Mouse (Mus musculus) liver, postnatal 0 days (tissue): Measurements from ENCODE around the gene Fam208a. TPM values are rescaled to one million over a fixed set of nuclear protein-coding genes. Genes with fewer than 3 reads are reported as not detected.
A peak's percentile ranks its signal among the peaks of the same experiment; 100 is the strongest.

Experiments used
- ATAC-seq: fragments of 200-750 bp; cut with Nextera tagmentation; 2 replicates; pipeline ENCODE4 v1.8.0; 2017; ENCODE audit warnings: mild to moderate bottlenecking, moderate library complexity
- DNase-seq: peaks from one replicate; pipeline ENCODE4 v3.0.0-alpha.2; 2016
- H3K27ac ChIP-seq: fragments of 300-500 bp; sonication (generic); 2 replicates; pipeline ENCODE4 v1.5.1; 2014; ENCODE audit warnings: antibody characterized with exemption, moderate library complexity, mild to moderate bottlenecking, low read depth
- H3K27me3 ChIP-seq: fragments of 300-500 bp; sonication (generic); 2 replicates; pipeline ENCODE4 v1.6.1; 2014; ENCODE audit warnings: low read length, control low read depth, mixed read lengths; ENCODE audit not compliant: insufficient read depth
- H3K36me3 ChIP-seq: fragments of 300-500 bp; sonication (generic); replicated peaks from 2 replicates; pipeline ENCODE4 v1.6.1; 2014; ENCODE audit warnings: mild to moderate bottlenecking, control low read depth, low read length, moderate library complexity, mixed read lengths; ENCODE audit not compliant: insufficient read depth
- H3K4me1 ChIP-seq: fragments of 300-500 bp; sonication (generic); 2 replicates; pipeline ENCODE4 v1.6.1; 2014; ENCODE audit warnings: antibody characterized with exemption, mild to moderate bottlenecking, control low read depth; ENCODE audit not compliant: insufficient read depth
- H3K4me2 ChIP-seq: fragments of 300-500 bp; sonication (generic); 2 replicates; pipeline ENCODE4 v1.6.1; 2014; ENCODE audit warnings: low read depth, mild to moderate bottlenecking, low read length, moderate library complexity, mixed read lengths
- H3K4me3 ChIP-seq: fragments of 300-500 bp; sonication (generic); 2 replicates; pipeline ENCODE4 v1.5.1; 2014; ENCODE audit warnings: low read depth, low read length
- H3K9ac ChIP-seq: fragments of 300-500 bp; sonication (generic); replicated peaks from 2 replicates; pipeline ENCODE4 v1.6.1; 2014; ENCODE audit warnings: mild to moderate bottlenecking, moderate library complexity
- H3K9me3 ChIP-seq: fragments of 300-500 bp; sonication (generic); 2 replicates; pipeline ENCODE4 v1.6.1; 2016; ENCODE audit warnings: mild to moderate bottlenecking, control low read depth, low read length, mixed read lengths
- CTCF ChIP-seq: sonication (generic); IDR thresholded peaks from 2 replicates; pipeline ENCODE4 v1.5.1; 2016; ENCODE audit warnings: antibody characterized with exemption, low read depth
- EP300 ChIP-seq: IDR thresholded peaks from 2 replicates; pipeline ENCODE4 v1.6.1; 2016; ENCODE audit warnings: antibody characterized with exemption, low read depth, mild to moderate bottlenecking
- WGBS: fragments of 180-500 bp; shearing (Covaris S2); extraction: QIAGEN DNeasy Blood & Tissue Kit; methylation state at CpG from one replicate; pipeline ENCODE4 v1.1.7; 2014; ENCODE audit not compliant: insufficient replicate concordance; 5-methylcytosine and 5-hydroxymethylcytosine counted together
- polyA plus RNA-seq: library from polyadenylated mRNA; unstranded; fragments of >200 nt; fragmentation: Nextera tagmentation; extraction: Ambion mirVana; gene quantifications from 2 replicates; pipeline ENCODE4 v1.2.1, GENCODE M21; 2015

Fam208a gene
- polyA plus RNA-seq, 1 experiment from 2014 or later = 3.9 TPM

- no peaks in the 10 kb centered on the region for H3K9me3 ChIP-seq
- no peak overlapping the region for H3K4me2 ChIP-seq
- H3K9ac ChIP-seq = no peak overlapping the region
- DNase-seq (no peak), ATAC-seq (no peak)
- H3K4me3 ChIP-seq = no peak overlapping the region
- no peak for TF ChIP-seq EP300
- TF ChIP-seq CTCF = no peak
- H3K4me1 ChIP-seq = no peaks in the 10 kb centered on the region
- no peak overlapping the region for H3K27ac ChIP-seq
- H3K36me3 ChIP-seq = peaks cover 59% of the 10 kb centered on the region
- 63% methylated on average over 2 of the region's 2 CpGs for WGBS
- no peaks in the 10 kb centered on the region for H3K27me3 ChIP-seq
These were observed 38.9 kb upstream of the Fam208a start for GRCm38 (mm10) chr14:27389722-27390121.

- Histone ChIP-seq H3K36me3 (peaks cover 59% of the 10 kb centered on the region), H3K4me2 (no peak overlapping the region), H3K27ac (no peak overlapping the region), H3K4me3 (no peak overlapping the region), H3K9me3 (no peaks in the 10 kb centered on the region), H3K9ac (no peak overlapping the region), H3K4me1 (no peaks in the 10 kb centered on the region), H3K27me3 (no peaks in the 10 kb centered on the region)
- ATAC-seq = no peak
- TF ChIP-seq EP300 (no peak), CTCF (no peak)
- no peak for DNase-seq
- WGBS = 76% methylated on average over 7 of the region's 7 CpGs
These were observed 38.0 kb upstream of the Fam208a start for GRCm38 (mm10) chr14:27390663-27391062.

- no peak overlapping the region for H3K4me2 ChIP-seq
- TF ChIP-seq EP300 = no peak
- no peak for TF ChIP-seq CTCF
- WGBS = 90% methylated on average over 9 of the region's 9 CpGs
- no peak overlapping the region for H3K27ac ChIP-seq
- no peaks in the 10 kb centered on the region for H3K9me3 ChIP-seq
- H3K4me1 ChIP-seq = no peaks in the 10 kb centered on the region; the same call in 1 of the 2 replicates
- H3K36me3 ChIP-seq = peaks cover 62% of the 10 kb centered on the region
- no peaks in the 10 kb centered on the region for H3K27me3 ChIP-seq
- no peak for DNase-seq
- no peak overlapping the region for H3K4me3 ChIP-seq
- ATAC-seq = no peak
- no peak overlapping the region for H3K9ac ChIP-seq
These were observed 36.8 kb upstream of the Fam208a start for GRCm38 (mm10) chr14:27391776-27392308.

- H3K27me3 ChIP-seq = no peaks in the 10 kb centered on the region
- no peaks in the 10 kb centered on the region; the same call in none of the 2 replicates for H3K4me1 ChIP-seq
- H3K27ac ChIP-seq = no peak overlapping the region
- no peak for TF ChIP-seq EP300
- TF ChIP-seq CTCF = peak; percentile 41
- WGBS = 91% methylated on average over 2 of the region's 2 CpGs
- no peak overlapping the region for H3K4me3 ChIP-seq
- no peaks in the 10 kb centered on the region for H3K9me3 ChIP-seq
- H3K36me3 ChIP-seq = peaks cover 63% of the 10 kb centered on the region
- no peak for ATAC-seq
- no peak for DNase-seq
- no peak overlapping the region for H3K9ac ChIP-seq
- H3K4me2 ChIP-seq = no peak overlapping the region
These were observed 36.0 kb upstream of the Fam208a start for GRCm38 (mm10) chr14:27392660-27393059.

GRCm38 (mm10) chr14:27393806-27394205, 34.8 kb upstream of the Fam208a start:
- DNase-seq = no peak
- H3K4me1 ChIP-seq = no peaks in the 10 kb centered on the region; the same call in none of the 2 replicates
- peaks cover 70% of the 10 kb centered on the region for H3K36me3 ChIP-seq
- H3K4me2 ChIP-seq = no peak overlapping the region
- no peaks in the 10 kb centered on the region for H3K27me3 ChIP-seq
- no peak for ATAC-seq
- no peak overlapping the region for H3K9ac ChIP-seq
- H3K4me3 ChIP-seq = no peak overlapping the region
- no peak overlapping the region for H3K27ac ChIP-seq
- WGBS = 76% methylated on average over 10 of the region's 10 CpGs
- TF ChIP-seq CTCF = no peak
- no peak for TF ChIP-seq EP300
- no peaks in the 10 kb centered on the region for H3K9me3 ChIP-seq

- peaks cover under 1% of the 10 kb centered on the region for H3K4me1 ChIP-seq
- no peak overlapping the region for H3K9ac ChIP-seq
- ATAC-seq (no peak), DNase-seq (no peak)
- 76% methylated on average over 7 of the region's 7 CpGs for WGBS
- peaks cover 76% of the 10 kb centered on the region for H3K36me3 ChIP-seq
- no peak overlapping the region for H3K27ac ChIP-seq
- no peaks in the 10 kb centered on the region for H3K9me3 ChIP-seq
- no peaks in the 10 kb centered on the region for H3K27me3 ChIP-seq
- H3K4me2 ChIP-seq = no peak overlapping the region
- H3K4me3 ChIP-seq = no peak overlapping the region
- TF ChIP-seq CTCF (no peak), EP300 (no peak)
These were observed 32.2 kb upstream of the Fam208a start for GRCm38 (mm10) chr14:27396424-27396823.
